Mouse (Mus musculus) limb, embryonic 12.5 days (tissue): ENCODE results near the gene Sec23b. TPM values are rescaled to one million over a fixed set of nuclear protein-coding genes. Genes with fewer than 3 reads are reported as not detected.

Experiments
- ATAC-seq: fragments of 200-750 bp; cut with Nextera tagmentation; 2 replicates; pipeline ENCODE4 v1.8.0; 2017; ENCODE audit warnings: low read depth, moderate TSS enrichment; ENCODE audit not compliant: insufficient number of reproducible peaks, insufficient read depth, low FRiP score, low TSS enrichment
- H3K27ac ChIP-seq: fragments of 300-500 bp; sonication (generic); 2 replicates; pipeline ENCODE4 v1.5.1; 2016; ENCODE audit warnings: mild to moderate bottlenecking, moderate library complexity
- H3K27me3 ChIP-seq: fragments of 300-500 bp; sonication (generic); 2 replicates; pipeline ENCODE4 v1.6.1; 2016; ENCODE audit warnings: mild to moderate bottlenecking, moderate library complexity
- H3K36me3 ChIP-seq: fragments of 300-500 bp; sonication (generic); 2 replicates; pipeline ENCODE4 v1.6.1; 2016; ENCODE audit warnings: mild to moderate bottlenecking, moderate library complexity
- H3K4me1 ChIP-seq: fragments of 300-500 bp; sonication (generic); replicated peaks from 2 replicates; pipeline ENCODE4 v1.6.1; 2016
- H3K4me2 ChIP-seq: fragments of 300-500 bp; sonication (generic); 2 replicates; pipeline ENCODE4 v1.6.1; 2016; ENCODE audit warnings: mild to moderate bottlenecking, moderate library complexity
- H3K4me3 ChIP-seq: fragments of 300-500 bp; sonication (generic); replicated peaks from 2 replicates; pipeline ENCODE4 v1.5.1; 2016; ENCODE audit warnings: mild to moderate bottlenecking
- H3K9ac ChIP-seq: fragments of 300-500 bp; sonication (generic); replicated peaks from 2 replicates; pipeline ENCODE4 v1.6.1; 2016; ENCODE audit warnings: mild to moderate bottlenecking, moderate library complexity
- H3K9me3 ChIP-seq: fragments of 300-500 bp; sonication (generic); 2 replicates; pipeline ENCODE4 v1.6.1; 2016; ENCODE audit warnings: mild to moderate bottlenecking, moderate library complexity
- WGBS: fragments of 180-500 bp; shearing (Covaris S2); methylation state at CpG from one replicate; pipeline ENCODE4 v1.1.7; 2016; 5-methylcytosine and 5-hydroxymethylcytosine counted together
- polyA plus RNA-seq: library from polyadenylated mRNA; unstranded; fragments of >200 nt; fragmentation: Nextera tagmentation; extraction: Ambion mirVana; gene quantifications from 2 replicates; pipeline ENCODE4 v1.2.1, GENCODE M21; 2016

Gene Sec23b
- polyA plus RNA-seq, result 97.5 and 105 TPM in 2 replicates

DNA sequence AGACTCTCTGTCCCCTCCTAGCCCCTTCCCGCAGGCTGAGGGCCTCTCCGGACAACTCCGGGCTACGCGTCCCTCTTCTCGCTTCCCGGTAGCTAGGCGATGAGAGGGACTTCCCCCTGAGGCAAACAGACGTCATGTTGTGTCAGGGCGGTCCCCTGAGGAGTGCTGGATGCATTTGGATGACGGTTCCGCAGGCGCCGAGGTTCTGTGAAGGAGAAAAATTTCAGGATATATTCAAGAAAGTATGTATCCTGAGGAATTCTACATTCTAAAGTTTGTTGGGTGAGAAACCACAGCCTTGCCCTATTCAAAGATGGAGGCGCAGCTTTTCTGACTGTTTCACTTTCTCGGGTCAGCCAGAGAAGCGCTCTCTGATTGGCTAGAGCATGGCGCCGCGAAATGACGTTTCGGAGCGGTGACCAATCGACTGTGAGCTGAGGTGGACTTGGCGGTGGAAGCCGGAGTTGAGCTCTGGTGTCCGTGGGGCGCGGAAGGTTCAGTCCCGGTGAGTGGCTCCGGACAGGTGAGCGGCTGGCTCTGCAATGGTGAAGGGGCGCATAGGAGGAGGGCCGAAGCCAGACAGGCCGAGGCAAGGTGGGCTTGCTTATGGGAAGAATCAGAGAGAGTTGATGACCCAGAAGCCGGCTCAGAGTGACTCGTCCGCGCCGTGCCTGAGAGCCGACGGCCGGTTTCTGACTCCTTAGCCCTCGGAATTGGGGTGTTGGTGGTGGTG, at the start of gene Sec23b:
Gene Sec23b (plus strand): TSS at position 410 of the 733 bp plus-strand sequence.
- Histone ChIP-seq H3K9ac (peak within 1 kb of the TSS; percentile 80), H3K9me3 (no peaks in the 10 kb centered on the region), H3K4me2 (peak within 1 kb of the TSS; percentile 63), H3K36me3 (peaks cover 16% of the 10 kb centered on the region; the same call in 1 of the 2 replicates), H3K4me3 (peak within 1 kb of the TSS; percentile 75), H3K27me3 (no peaks in the 10 kb centered on the region), H3K27ac (peak within 1 kb of the TSS; percentile 93), H3K4me1 (peaks cover 14% of the 10 kb centered on the region)
- under 1% methylated on average over 44 of the region's 44 CpGs for WGBS
- peak; percentile 95 for ATAC-seq

DNA sequence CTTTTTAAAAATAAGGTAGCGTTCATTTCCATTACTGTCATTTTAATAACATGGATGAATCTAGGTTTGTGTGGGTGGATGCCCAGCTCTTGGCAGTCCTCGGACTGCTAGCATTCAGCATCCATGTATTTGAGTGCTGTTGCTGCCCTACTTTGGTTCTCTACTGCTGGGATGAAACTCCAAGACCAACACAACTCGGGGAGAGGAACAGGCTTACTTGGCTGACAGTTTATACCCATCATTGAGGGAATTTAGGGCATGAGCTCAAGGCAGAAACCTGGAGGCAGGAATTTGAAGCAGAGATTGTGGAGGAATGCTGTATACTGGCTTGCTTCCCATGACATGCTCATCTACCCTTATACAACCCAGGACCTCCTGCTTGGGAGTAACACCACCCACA, 41.4 kb upstream of the Sec23b start:
- Histone ChIP-seq H3K36me3 (no peaks in the 10 kb centered on the region), H3K27ac (no peak overlapping the region), H3K4me2 (no peak overlapping the region), H3K4me1 (no peaks in the 10 kb centered on the region), H3K9me3 (no peaks in the 10 kb centered on the region), H3K9ac (no peak overlapping the region), H3K27me3 (no peaks in the 10 kb centered on the region), H3K4me3 (no peak overlapping the region)
- ATAC-seq, result no peak
- 85% methylated on average over 3 of the region's 3 CpGs for WGBS

DNA sequence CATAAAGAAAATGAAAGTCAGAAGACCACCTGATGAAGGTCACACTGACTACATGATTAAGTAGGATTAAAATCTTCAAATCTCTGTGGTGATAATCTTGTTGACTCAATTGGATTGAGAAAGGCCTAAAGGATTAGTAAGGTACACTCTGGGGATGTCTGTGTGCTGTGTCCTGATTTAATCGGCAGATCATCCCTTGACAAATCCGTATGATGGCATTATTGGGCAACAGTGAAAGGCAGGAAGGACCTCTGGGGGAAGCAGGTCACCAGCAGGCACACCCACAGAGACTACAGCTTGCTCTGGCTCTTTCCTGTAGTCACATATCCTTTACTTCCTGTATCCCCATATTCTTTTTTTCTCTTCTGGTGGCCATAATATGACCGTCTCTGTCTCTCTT, 36.3 kb upstream of the Sec23b start:
- Histone ChIP-seq H3K4me3 (no peak overlapping the region), H3K4me1 (no peaks in the 10 kb centered on the region), H3K9ac (no peak overlapping the region), H3K27me3 (no peaks in the 10 kb centered on the region), H3K4me2 (no peak overlapping the region), H3K27ac (no peak overlapping the region), H3K36me3 (no peaks in the 10 kb centered on the region), H3K9me3 (no peaks in the 10 kb centered on the region)
- no peak for ATAC-seq
- WGBS, result 83% methylated on average over 3 of the region's 3 CpGs

DNA sequence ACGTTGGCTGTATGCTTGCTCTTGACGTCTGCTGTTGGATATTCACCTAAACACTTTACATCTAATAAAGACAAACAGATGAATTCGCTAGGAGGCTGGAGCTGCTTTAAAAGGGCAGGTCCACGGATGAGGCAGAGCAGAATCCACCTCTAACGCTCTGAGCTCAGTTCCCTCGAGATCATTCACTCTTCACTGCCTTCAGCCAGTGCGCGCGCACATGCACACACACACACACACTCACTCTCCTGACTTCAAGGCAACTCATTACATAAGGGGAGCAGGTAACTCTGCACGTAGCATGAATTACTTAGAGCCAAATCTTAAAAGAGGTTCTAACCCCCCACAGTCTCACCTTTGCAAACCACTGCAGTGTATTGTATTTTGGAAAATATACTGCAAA, 30.2 kb upstream of the Sec23b start:
- Histone ChIP-seq H3K27ac (no peak overlapping the region), H3K4me1 (peaks cover 10% of the 10 kb centered on the region), H3K9ac (no peak overlapping the region), H3K4me3 (no peak overlapping the region), H3K4me2 (no peak overlapping the region), H3K27me3 (peaks cover 4% of the 10 kb centered on the region; the same call in 1 of the 2 replicates), H3K36me3 (peaks cover 8% of the 10 kb centered on the region; the same call in 1 of the 2 replicates), H3K9me3 (no peaks in the 10 kb centered on the region)
- no peak for ATAC-seq
- 60% methylated on average over 10 of the region's 10 CpGs for WGBS

DNA sequence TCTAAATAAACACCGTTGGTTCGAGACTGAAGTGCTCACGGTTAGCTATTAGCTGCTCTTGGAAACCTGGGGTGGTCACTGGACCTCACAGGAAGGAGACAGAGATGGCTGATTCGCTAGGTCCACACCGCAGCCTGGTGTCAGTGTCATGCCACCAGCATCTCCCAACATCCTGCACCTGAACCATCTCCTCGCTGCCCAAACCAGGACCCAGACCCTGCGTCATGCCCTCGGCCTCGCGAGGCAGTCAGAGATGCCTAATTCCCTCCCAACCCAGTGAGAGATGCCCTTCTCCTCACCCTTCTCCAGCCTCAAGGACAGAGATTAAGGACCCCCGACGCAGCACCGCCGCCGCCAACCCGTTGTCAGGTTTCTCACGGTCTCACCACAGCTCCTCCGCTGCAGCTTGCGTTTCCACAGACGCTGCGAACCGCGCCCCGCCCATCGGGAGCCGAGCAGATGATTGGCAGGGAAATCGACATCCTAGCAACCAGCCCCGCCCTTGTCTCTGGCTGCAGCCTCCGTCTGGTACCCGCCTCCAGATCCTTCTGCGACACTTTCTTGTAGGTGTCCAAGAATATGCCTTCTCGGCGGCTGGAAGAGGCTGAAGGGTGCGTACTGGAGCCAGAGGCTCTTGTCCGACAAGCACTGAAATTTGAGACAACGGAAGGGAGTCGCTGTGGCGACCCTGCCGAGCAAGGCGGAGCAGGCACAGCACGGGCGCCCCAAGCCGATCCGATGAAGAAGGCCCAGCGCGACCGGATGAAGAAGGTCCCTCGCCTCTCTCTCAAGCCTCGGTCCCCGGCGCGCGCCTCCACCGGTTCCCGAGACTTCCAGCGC, 28.8 kb upstream of the Sec23b start, which contains the start of the genes Dzank1 and Polr3f:
Gene Dzank1 (minus strand): TSS at position 434 of the 840 bp plus-strand sequence.
Gene Polr3f (plus strand): TSS at position 738 of the 840 bp plus-strand sequence.
- WGBS, result under 1% methylated on average over 56 of the region's 56 CpGs
- peaks cover 4% of the 10 kb centered on the region; the same call in 1 of the 2 replicates for H3K27me3 ChIP-seq

DNA sequence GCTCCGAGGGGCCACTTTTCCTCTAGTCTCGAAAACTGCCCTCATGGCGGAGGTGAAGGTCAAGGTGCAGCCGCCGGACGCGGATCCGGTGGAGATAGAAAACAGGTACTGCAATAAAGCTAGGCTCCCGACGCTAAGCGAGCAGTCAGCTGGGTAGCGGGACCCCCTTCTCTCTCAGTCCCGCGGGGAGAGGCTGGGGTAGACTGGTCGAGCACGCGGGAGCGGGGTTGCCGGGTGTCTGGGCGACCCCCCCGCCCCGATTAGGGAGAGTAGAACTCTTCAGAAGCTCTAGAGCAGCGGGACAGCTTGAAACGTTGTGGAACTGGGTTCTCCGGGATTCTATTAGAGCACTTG, 28.2 kb upstream of the Sec23b start:
- ATAC-seq, result peak; percentile 57

More for the DNA sequence above, 28.8 kb upstream of the Sec23b start, which contains the start of the genes Dzank1 and Polr3f:
- peak; percentile 97 for ATAC-seq
- H3K27ac ChIP-seq, result peak within 1 kb of the TSS; percentile 87
- H3K4me2 ChIP-seq, result peak within 1 kb of the TSS; percentile 86
- no peaks in the 10 kb centered on the region for H3K9me3 ChIP-seq
- H3K4me1 ChIP-seq, result peaks cover 10% of the 10 kb centered on the region
- peaks cover 14% of the 10 kb centered on the region for H3K36me3 ChIP-seq
- H3K4me3 ChIP-seq, result peak within 1 kb of the TSS; percentile 96
- peak within 1 kb of the TSS; percentile 91 for H3K9ac ChIP-seq

DNA sequence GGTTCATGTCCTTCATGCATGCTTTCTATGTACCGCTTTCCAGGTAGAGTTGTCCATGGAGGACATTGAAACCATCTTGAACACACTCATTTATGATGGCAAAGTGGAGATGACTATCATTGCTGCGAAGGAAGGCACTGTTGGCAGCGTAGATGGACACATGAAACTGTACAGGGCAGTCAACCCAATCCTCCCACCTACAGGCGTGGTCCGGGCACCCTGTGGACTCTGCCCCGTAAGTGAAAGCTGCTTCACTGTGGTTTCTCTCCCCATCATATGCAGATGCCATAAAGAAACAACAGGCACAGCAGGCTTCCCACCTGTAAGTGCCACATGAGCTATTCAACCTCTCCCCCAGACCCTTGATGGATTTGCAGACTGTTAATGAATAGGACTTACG, 18.9 kb upstream of the Sec23b start:
- no peak overlapping the region for H3K9ac ChIP-seq
- peaks cover 92% of the 10 kb centered on the region for H3K36me3 ChIP-seq
- H3K27me3 ChIP-seq, result no peaks in the 10 kb centered on the region
- H3K27ac ChIP-seq, result no peak overlapping the region
- H3K4me2 ChIP-seq, result no peak overlapping the region
- 0 out of 2 replicates have a peak, but pooled peaks cover 6% of the 10 kb centered on the region for H3K9me3 ChIP-seq
- no peak overlapping the region for H3K4me3 ChIP-seq
- ATAC-seq, result no peak
- no peaks in the 10 kb centered on the region for H3K4me1 ChIP-seq
- 96% methylated on average over 7 of the region's 7 CpGs for WGBS

More for the DNA sequence above, 28.2 kb upstream of the Sec23b start:
- Histone ChIP-seq H3K9me3 (no peaks in the 10 kb centered on the region), H3K4me3 (peak overlapping the region; percentile 96), H3K36me3 (peaks cover 17% of the 10 kb centered on the region), H3K27me3 (peaks cover 4% of the 10 kb centered on the region; the same call in 1 of the 2 replicates), H3K4me1 (peaks cover 10% of the 10 kb centered on the region), H3K9ac (peak overlapping the region; percentile 91), H3K27ac (peak overlapping the region; percentile 87), H3K4me2 (peak overlapping the region; percentile 86)
- WGBS, result under 1% methylated on average over 25 of the region's 25 CpGs

DNA sequence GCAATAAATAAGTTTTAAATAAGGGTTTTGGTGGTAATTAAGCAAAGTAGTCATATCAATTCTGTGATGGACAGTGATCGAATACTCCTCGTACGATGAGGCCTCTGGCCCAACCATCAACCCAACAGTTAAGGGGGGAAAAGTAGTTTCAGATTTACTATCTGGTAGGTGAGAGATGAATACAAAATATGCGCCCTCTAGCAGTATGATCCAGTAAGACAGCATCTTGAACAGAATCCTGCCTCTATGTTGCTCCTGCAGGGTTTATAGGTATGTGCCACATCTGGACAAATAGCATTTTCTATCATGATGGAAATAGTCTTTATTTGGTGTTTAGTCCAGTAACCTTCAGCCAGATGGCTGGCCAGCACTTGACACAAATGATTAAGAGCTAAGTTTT, 14.8 kb upstream of the Sec23b start:
- H3K9ac ChIP-seq, result no peak overlapping the region
- peaks cover 89% of the 10 kb centered on the region for H3K36me3 ChIP-seq
- H3K9me3 ChIP-seq, result no peaks in the 10 kb centered on the region
- H3K4me3 ChIP-seq, result no peak overlapping the region
- no peak overlapping the region for H3K27ac ChIP-seq
- no peak overlapping the region for H3K4me2 ChIP-seq
- WGBS, result 89% methylated on average over 4 of the region's 4 CpGs
- no peaks in the 10 kb centered on the region for H3K4me1 ChIP-seq
- no peaks in the 10 kb centered on the region for H3K27me3 ChIP-seq
- ATAC-seq, result no peak

DNA sequence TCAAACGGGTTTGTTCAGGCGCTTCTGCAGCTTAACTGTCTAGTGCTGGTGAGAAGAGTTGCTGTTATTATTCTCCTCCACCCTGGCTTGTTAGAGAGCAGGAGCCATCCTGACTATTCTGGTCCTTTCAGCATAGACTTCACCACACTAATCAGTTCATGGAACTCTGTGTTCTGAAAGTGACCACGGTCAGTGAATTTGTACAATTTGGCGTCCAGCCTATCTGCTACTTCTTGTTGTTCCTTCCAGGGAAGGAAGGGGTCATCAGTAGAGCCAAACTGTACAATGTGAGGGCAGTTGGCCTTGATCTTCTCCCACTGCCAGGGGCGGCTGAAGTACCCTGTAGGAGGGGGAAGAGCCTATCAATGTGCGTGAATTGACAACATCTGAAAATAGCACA, 12.4 kb upstream of the Sec23b start:
- no peak overlapping the region for H3K9ac ChIP-seq
- no peak overlapping the region for H3K4me3 ChIP-seq
- peaks cover 88% of the 10 kb centered on the region for H3K36me3 ChIP-seq
- no peak overlapping the region for H3K4me2 ChIP-seq
- H3K4me1 ChIP-seq, result no peaks in the 10 kb centered on the region
- no peaks in the 10 kb centered on the region for H3K9me3 ChIP-seq
- WGBS, result 89% methylated on average over 6 of the region's 6 CpGs
- ATAC-seq, result no peak
- no peak overlapping the region for H3K27ac ChIP-seq
- no peaks in the 10 kb centered on the region for H3K27me3 ChIP-seq

DNA sequence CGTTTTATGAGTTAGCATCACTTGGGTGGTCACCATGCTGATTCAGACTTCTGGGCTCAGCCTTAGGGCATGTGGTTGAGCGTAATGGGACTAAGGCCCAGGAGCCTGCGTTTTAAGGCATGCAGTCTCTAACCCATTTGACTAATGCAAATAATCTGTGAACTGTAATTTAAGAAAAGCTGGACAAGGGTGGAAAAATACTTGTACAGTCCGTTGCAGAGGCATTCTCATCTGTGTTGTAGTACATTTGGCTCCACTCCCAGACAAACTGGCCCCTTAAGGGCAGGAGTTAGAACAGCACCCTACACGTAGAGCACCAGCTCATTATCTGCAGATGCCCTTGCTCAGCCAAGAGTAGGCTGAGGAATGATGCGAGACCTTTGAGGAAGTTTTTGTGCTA, 11.4 kb upstream of the Sec23b start:
- 0 out of 2 replicates have a peak, but pooled peaks cover 2% of the 10 kb centered on the region for H3K4me1 ChIP-seq
- H3K27me3 ChIP-seq, result no peaks in the 10 kb centered on the region
- H3K9ac ChIP-seq, result no peak overlapping the region
- no peak overlapping the region for H3K27ac ChIP-seq
- H3K4me2 ChIP-seq, result no peak overlapping the region
- H3K9me3 ChIP-seq, result no peaks in the 10 kb centered on the region
- no peak overlapping the region for H3K4me3 ChIP-seq
- H3K36me3 ChIP-seq, result peaks cover 80% of the 10 kb centered on the region
- ATAC-seq, result no peak
- WGBS, result 89% methylated on average over 6 of the region's 6 CpGs

DNA sequence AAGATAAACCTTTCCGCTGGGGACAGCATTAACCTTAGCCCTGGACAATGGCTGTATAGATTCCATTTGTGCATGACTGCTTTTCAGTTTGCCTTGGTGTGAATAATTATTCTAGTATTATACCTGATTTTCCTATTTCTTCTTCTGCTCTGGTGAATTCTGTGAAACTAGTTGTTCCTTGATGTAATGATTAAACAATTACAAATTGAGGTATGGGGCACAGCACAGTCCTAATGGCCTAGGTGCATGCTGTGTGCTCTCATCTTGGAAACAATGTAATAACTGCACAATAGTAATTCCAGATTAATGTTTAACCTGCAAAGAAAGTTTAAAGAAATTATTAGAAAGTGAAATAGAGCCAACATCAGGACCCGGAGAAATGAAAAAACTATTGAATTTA, 11.0 kb upstream of the Sec23b start:
- Histone ChIP-seq H3K36me3 (peaks cover 75% of the 10 kb centered on the region), H3K27me3 (no peaks in the 10 kb centered on the region), H3K4me2 (no peak overlapping the region), H3K9me3 (no peaks in the 10 kb centered on the region), H3K4me1 (0 out of 2 replicates have a peak, but pooled peaks cover 2% of the 10 kb centered on the region), H3K9ac (no peak overlapping the region), H3K27ac (no peak overlapping the region), H3K4me3 (no peak overlapping the region)
- WGBS, result 93% methylated on average over 2 of the region's 2 CpGs
- no peak for ATAC-seq
